Mouse (Mus musculus) cerebellum, adult 9-10 months (tissue): ENCODE measurements at regions not wholly inside any gene's neighbourhood (a gene's known extent, or its start where the extent isn't known, plus 50 kb on each side); places are given as distances from the start of the nearest gene placed in this dataset.

Experiments used
- DNase-seq: peaks from one replicate; pipeline ENCODE4 v3.0.0; 2022

DNA sequence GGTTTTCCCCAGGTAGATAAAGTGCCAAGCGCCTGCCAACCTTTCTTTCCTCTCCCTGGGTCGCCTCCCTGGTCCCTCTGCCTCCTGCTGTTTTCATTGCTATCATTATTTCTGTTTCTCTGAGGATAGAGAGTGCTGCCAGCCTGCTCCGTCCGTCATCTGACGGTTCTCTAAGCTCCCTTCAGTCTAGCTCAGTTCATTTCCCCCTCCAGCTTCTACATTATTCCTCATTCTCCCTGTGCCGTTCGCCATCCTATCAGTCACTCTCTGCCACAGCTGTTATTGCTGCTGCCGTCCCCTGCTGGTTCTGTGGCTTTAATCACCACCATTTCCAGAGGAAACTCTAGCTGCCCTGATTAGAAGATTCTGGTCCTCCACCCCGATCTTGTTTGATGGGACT, 84.7 kb upstream of the Rfx3 start:
- no peak for DNase-seq

DNA sequence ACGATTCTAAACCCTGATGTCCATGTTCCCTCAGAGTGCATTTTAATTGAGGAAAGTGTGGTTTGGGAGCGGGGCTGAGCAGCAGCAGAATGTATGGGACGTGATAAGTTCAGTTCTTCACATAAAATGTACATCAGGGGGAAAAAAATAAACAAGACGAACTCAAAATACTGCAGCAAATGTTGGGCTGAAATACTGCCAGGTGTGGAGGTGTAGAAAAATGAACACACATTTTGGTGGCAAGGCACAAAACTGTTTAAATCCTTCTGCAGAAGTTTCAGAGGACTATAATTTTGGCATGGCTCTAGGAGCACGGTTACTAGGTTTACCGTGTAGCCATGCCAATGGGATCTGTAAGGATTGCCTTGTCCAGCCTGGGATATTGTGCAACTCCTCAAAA, 81.3 kb upstream of the Rfx3 start:
- DNase-seq = no peak

DNA sequence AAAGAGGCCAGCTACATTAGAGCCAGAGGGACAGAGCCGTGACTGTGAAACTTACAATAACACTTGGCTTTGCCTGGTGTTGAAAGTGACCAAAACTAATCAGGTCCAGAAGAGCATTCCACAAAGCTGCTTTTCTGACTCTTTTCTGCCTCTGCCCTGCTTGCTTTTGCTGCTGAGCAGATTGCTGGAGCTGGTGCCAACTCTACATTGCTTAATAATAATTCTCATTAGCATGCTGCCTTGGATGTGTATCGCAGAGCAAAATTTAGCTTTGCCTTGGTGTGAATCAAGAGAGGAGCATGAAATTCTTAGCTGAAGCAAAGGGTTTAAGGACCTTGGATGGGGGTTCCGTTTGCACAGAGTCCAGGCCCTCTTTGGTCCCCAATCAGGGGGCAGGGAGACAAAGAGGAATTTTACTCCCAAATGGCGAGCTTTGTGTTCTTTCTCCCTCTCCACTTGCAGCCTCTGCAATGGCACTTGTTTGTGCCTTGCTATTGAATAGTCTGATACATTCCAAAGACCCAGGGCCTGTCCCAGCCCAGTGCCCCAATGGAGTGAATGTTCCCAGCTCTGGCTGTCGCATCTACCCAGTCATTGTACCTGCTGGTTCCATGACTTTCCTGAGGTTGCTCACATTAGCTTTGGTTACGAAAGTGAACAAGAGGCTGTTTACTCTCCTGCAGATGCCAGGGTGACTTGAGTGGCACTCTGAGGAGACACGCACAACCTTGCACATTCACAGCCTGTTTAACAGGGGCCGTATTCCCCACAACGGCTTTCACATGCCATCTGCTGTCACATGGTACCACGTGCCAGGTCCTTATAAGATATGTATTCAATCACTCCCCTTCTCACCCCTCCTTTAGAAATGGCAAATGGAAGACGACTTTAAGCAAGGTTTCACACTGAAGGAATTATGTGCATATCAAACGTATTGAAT, 76.9 kb upstream of the Rfx3 start:
- DNase-seq = peak; percentile 26

DNA sequence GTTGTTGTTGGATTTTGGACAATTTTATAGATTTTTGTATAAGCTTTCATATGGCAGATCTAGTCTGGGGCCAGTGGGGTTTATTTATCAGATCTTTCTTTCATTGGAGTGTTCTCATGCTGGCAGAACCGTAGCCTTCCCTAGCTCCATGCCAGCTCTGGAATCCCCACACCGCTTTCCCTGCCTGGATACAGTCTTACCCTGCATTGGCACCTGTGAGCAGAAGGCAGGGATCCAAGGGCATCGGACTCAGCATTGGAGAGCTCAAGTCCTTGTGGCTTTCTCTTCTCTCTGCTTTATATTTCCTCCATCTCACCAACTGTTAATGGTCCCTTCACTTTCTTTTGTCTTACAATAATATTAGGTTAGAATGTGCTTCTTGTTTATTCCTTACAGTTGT, 59.4 kb upstream of the Rfx3 start:
- no peak for DNase-seq
